Mouse (Mus musculus) lung, postnatal 14 days (tissue): ENCODE measurements around the gene Ppm1n.

ENCODE experiments used
- DNase-seq: peaks from one replicate; pipeline ENCODE4 v3.0.0; 2021

Ppm1n gene

DNA sequence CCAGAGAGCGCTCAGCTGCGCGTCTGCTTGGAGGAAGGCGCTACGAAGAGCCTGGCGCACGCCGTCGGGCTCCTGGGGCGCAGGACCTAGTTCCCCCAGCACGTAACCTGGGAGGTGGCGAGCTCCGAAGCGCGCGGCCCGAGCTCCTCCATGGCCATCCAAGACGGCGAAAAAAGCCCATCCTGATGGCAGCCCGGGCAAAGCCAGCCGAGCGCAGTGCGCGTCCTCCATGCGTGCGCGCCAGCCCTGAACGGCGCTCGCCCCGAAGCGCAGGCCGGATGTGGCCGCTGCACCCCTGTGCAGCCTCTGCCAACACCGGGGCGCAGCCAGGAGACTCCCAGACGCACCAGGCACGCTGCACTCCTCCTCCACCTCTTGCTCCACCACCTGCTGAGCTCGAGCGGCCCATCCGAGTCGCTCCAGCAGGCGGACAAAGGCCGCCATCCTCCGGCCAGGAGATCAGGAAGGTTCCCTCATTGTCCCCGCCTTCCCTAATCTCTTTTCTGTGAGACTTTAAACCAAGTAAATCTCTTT lies at the start of gene Ppm1n:
Gene Ppm1n, minus strand, starts transcription at position 484 of the 534 bp plus-strand sequence.
- DNase-seq: no peak

DNA sequence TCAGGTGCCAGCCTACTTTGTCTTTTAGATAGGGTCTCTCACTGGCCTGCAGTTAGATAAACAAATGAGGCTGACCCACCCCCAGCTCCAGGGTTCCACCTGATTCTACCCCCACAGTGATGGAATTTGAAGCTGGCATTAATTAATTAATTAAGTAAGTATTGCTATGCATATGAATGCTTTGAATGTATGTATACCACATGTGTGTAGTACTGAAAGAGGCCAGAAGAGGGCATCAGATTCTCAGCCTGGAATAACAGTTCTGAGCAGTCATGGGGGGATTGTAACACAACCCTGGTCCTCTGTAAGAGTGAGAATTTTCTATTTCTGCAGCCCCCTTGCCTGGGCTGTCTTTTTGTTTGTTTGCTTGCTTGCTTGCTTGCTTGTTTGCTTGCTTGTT lies 48.6 kb upstream of the Ppm1n start:
- no peak for DNase-seq

DNA sequence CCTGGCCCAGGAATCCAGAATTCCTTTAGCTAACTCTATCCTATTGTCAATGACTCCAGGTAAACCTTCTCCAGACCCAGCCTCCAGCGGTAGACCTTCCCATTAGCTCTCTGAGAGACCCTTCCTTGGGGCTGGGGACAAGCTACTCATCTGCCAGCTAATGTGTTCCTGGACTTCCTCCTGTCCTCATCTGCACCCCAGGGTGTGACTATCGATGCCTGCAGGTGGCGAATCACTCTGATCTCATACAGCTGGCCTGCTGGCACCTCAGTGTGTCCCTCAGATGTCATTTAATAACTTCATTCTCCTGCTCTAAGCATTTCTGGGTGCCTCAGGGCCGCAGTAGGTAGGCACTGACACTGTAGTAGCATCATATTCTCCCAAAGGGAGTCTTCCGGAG lies 47.9 kb upstream of the Ppm1n start:
- no peak for DNase-seq

DNA sequence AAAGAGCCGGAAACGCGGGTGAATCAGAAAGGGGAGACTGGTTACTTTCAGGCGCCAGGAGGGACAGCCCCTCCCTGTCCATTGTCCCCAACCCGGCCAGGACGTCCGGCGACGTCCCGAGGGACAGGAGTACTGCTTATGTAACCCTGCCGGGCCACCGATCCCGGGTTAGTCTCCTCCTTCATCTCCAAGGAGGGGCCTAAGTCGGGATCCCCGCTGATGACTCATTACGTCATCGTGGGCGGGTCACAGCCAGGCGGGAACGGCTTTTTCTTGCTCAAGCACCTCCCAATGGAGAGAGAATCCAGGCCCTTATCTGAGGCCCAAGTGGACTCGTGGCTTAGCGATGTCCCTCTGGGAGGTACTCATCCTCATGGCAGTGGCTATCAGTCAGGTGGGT lies 47.3 kb upstream of the Ppm1n start:
- DNase-seq: peak; percentile 96

DNA sequence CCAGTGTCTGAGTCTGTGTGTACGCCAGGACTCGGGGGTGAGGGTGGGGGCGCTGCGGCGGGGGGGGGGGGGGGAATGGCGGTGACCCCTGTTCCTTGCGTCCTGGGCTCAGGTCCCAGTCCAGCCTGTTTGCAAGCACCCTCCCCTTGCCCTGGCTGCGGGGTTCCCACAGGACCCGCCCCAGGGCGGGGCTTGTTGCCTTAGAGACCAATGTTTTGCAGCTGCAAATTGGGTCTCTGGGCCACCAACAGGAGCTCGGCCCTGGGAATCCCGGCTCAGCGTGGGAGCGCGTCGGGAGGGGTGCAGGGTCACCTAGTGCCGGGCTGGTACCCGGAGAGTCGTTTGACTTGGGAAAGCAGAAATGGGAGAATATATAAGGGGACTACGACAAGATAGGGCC lies 46.5 kb upstream of the Ppm1n start:
- DNase-seq: peak; percentile 94

DNA sequence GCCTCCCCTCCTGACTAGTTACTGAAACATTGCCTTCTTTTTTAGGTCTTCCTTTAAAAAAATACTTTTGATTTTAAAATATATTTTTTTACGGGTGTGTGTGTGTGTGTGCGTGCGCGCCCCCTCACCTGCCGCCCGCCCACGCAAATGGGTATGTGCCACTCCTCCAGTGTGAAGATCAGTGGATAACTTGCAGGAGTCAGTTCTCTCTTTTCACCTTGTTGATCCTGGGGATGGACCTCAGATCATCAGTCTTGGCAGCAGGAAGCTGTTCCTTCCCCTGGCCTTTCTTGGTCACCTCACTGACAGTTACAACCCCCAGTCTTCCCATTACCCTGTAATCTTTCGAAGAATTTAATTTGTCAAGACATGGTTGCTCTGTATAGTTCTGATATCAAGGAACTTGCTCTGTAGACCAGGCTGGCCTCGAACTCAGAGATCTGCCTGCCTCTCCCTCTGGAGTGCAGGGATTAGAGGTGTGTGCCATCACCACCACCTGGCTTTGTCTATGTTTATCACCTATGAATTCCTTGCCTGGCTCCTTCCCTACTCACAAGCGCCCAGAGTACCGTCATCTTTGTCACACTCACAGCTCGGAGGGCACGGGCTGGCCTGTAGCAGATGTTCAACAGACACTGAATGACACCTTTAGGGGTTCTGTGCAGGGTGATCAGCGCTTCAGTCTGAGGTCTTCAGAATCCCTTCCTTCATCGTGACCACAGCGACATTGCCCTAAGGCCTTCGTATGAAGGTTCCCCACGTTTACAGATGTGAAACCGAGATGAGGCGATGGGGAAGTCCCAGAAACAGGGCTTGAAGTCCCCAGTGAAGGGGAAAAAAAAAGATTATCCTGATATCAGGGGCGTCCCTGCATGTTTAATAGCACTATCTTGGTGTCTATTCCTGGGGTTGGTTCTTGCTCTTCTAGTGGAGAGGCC lies 45.7 kb upstream of the Ppm1n start:
- no peak for DNase-seq

DNA sequence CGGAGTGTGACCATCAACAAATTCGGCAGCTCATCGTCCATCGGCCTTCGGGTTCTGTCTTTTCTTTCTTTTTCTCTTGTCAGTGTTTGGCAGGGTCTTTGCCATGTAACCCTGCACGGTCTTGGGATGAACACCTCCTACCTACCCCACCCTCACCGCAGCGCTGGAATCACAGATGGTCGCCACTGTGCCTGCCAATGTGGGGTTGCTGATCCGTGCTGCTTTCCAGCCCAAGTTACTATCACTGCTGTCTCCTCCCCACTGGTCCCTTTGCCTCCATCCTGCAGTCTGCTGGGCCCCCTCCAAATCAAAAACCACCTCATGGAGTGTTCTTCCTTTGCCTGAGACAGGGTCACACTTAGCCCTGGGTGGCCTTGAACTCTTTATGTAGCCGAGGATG lies 44.4 kb upstream of the Ppm1n start:
- DNase-seq: no peak

DNA sequence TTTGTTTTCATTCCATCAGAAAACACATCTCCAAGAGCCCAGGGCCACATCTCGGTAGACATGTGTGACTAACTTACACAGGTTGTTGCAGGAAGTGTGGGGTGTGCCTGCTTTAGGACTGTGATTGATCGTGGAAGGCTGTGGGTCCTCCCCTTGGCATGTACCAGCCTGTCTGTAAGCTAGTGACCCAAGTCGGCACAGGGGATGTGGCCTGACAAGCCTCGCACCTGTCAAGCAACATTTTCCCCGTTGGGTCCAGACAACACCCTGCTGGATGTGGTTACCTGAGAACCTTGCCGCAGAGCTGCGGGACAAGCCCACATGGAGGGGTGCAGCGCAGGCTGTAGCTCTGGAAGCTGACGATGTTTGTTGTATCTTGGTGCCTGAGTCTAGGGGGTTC lies 42.6 kb upstream of the Ppm1n start:
- no peak for DNase-seq

DNA sequence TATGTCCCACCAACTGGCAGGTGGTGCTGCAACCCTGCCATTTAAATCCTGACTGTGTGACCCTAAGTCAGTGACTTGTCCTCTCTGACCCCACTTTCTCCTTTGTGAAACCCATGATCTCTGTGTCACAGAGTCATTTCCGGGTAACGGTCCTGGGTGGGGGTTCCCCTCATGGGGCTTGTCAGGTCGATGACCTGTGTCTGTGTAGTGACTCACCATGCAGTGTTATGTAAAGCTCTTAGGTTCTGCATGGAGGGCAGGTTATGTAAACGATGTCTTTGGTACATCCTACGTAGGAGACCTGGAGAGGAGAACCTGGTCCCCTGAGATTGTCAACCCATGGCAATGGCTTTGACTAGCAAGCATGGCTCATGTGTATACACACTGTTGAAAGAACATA lies 41.6 kb upstream of the Ppm1n start:
- no peak for DNase-seq

DNA sequence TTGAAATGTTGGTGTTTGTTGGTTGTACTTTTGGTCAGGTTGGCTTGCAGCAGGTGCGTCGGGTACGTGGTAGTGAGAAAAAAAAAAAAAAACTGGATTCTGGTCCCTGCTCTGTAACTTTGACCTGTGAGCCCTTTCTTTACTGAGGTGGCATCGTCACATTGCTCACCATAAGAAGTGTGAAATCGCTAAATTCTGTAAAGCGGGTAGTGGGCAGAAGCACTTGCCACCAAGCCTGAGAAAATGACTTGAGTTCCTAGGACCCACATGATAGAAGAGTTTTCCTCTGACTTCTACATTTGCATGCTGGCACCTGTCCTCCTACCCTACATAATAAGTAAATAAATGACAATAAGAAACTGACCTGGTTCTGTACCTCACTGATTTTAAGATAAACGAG lies 40.8 kb upstream of the Ppm1n start:
- no peak for DNase-seq

DNA sequence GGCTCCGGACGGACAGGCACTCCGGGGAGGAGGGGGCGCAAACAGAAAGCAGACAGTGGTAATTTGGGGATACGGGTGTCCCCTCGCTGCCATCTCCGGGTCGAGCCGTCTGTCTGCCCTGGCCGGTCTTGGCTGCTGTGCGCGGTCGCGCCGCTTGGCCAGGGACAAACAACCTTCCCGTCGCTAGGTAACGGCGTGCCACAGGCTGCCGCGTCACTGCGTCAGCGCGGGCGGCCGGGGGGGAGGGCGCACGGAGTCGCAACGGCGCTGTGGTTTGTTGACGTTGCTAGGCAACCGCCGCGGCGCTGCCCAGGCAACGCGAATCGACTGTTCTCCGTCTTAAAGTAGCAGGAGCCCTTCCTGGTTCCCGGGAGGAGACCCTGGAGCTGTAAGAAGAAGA lies 40.0 kb upstream of the Ppm1n start:
- DNase-seq: peak; percentile 98

DNA sequence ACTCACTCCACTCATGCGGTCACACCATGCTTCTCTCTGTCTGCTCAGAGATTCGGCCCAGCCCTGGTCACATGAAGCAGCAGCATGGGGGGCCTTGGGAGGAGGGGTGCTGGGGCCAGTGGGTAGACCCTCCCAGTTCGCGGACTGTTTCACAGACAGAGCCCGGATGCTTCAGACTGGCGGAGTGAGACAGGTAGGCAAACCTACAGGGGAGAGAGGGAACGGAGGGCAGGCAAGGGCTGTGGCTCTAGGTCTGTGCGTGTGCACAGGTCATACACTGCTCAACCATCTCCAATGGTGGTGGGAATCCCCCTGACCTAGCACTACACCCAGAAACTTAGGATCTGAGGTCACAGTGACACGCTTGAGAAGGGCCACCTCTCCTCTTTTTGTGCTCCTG lies 39.6 kb upstream of the Ppm1n start:
- no peak for DNase-seq

DNA sequence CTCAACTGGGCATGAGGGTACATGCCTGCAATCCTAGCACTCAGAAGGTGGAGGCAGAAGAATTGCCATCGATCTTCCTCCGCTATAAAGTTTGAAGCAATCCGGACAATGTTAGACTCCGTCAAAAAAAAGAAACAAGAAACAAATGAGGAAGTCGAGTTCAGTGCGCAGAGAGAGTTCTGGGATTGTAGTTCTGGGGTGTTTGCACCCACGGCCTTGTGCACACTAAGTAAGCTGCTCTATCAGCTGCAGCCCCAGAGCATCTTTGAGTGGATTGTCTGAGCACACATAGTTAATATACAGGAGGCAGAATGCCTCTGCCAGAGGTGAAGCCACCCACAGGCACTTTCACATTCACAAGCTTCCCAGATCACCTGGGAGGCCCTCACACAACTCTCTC lies 38.8 kb upstream of the Ppm1n start:
- no peak for DNase-seq

DNA sequence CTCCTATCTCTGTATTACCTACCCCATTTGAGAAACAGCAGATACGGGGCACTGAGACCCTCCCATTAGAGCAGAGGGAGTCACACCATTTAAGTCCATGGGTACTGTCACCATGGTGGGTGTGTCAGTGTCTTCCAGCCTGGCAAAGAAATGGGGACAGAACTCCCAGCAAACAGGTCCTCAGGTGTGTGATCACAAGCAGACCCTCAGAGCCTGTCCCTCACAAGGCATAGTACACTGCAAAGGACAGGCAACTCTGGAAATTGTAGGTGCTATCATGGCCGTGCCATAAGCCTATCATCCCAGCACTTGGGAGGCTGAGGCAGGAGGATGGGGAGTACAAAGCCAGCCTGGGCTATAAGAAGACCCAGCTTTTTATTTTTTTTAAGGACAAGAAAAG lies 38.3 kb upstream of the Ppm1n start:
- no peak for DNase-seq

DNA sequence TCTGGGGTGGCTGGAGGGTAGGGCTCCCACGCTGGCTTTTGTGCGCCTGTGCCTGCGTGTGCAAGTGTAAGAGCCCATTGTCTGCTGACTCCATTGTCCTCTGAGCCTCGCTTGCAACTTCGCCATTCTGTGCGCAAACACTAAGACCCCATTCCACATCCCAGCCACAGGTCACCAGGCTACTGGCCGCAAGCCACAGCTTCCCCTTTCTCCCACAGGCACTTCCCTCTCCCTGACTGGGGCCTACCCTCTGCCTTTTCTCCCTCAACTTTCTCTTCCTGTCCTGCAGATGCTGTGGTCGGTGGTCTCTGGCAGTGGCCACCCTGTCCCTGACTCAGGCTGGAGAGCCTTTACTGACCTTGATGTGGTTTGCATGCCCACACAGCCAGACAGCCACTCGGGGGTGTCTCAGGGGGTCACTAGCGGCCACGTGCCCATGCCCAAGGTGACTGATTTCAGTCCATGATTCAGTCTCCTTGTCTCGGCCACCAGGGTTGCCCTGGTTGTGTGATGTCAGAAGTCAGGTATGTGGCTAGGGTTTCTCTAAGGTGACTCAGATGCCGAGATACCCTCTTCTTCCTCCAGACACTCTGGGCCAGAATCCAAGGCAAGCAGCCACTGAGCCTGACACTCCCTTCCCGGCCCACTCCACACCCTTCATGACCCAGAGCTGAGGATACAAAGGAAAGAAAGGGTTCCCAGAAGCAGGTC lies 36.7 kb upstream of the Ppm1n start:
- DNase-seq: peak; percentile 49

DNA sequence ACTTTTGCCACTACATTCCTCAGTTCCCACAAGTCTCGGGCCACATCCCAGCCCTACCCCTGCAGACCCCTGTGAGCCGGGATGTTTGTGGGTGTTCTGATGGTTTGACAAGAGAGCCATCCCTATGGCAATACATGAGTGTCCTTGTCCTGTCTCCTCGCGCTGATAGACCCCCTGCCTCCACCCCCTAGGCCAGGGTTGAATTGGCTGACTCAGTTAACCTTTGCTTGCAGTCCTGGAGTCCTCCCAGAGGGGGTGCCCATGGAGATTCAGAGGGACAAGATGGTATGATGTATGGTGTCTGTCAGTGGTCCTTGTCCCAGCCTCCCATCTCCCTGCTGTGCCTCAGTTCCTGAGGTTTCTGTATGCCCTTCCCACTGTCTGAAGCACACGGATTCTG lies 34.2 kb upstream of the Ppm1n start:
- no peak for DNase-seq

DNA sequence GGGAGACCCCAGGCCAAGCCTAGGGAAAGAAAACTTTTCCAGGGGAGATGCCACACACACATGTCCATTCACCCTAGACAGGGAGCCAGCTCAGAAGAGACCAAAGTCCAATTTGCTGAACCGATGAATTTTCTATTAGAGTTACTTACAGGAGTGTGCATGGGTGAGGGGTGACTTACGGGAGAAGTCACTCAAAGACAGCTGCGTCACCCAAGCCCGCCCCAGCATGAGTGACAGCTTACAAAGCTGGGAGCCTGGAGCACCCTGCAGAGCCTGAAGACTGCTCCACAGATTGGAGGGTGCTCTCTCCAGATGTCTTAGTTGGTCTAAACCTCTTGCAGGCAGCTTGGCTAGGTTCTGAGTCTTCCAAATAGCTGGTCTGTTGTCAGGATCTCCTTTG lies 32.1 kb upstream of the Ppm1n start:
- no peak for DNase-seq

DNA sequence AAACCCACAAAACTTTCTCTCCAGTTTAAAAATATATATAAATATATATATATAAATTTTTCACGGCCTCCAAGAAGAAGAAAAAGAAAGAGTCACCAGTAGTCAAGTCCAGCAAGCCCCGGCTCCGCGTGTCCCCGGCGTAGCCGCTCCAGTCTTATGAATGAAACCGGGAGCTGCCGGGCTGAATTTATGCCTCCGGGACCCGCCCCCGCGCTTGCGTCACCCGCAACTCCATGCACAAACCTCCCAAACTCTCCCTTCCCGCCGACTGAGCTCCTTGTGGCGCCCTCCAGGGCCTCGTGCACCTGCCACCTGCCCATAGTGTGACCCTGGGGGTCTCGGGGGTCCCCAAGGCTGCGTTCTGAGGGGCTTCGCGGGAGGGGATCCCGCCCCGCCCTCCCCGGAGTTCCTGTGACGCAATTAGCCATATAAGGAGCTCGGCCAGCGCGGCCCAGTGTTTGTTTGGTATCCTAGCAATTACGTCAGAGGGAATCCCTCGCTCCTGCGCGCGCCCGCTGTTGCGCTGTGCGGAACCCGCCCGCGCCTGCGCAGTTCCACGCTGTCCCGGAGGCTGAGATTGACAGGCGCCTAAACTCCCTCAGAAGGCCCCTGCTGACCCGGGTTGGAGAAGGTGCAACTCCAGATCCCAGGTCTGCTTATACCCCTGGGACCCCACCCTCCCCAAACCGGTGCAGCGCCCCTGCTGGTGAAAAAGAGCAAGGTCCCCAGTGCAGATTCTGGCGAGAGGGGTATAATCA lies 30.2 kb upstream of the Ppm1n start, which contains the start of gene Fosb:
Gene Fosb, minus strand, starts transcription at position 168 of the 758 bp plus-strand sequence.
- peak; percentile 97 for DNase-seq

DNA sequence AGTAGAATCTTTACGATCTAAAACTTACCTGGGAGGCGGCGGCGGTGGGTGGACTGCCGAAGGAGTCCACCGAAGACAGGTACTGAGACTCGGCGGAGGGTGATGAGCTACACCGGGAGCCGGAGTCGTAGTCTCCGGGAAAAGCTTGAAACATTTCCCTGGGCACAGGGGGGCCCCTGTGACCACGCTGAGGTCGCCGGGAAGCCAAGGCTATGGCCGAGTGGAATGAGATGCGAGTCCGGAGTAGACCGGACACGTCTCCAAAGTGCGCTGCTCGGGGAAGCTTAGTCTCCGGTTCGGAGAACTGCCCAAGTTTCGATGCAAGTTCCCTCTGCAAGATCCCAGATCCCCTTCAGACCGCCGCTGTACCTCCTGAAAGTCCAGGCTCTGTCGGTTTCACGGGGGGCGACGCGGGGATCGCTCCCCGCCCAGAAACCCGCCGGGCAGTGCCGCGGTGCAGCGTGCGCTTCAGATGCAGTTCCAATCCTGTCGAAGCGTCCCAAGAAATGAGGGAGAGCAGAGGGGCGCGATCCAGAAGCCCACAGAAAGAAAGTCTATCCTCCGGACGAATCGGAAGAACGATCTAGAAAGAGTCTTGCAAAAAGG lies 29.5 kb upstream of the Ppm1n start:
- DNase-seq: no peak

DNA sequence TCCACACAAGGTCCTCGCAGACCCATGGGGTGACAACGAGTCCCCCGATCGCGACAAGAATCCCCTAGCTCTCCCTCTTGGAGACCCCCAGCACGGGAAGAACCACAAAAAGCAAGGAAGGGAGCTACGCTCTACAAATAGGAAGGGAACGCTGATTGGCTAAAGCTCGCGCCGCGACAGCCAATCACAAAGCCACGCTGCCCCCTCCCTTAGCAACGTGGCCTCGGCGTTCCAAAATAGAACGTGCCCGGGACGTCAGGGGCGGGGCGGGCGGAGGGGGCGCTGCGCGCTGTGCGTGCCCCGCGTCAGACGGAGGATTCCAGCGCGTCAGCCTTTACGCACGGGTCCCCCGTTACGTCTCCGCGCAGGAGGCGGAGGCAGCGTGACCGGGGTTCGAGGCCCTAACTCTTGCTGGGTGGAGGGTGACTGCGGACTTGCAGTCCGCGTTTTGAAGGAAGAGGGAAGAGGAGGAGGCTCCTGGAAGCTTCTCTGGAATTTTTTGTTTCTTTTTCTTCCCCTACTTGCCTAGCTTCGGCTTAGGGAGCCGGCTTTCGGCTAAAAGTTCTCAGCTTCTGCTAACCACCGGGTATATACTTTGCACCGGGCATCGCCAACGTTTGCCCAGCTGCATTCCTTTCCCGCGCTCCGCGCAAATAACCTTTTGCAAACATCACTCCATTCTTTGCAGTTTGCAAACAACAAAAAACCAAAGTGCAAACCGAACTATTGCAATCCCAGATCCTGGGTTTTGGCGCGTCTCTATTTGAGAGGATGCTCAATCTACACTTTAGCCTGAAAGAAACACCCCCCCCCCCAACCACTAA lies 28.8 kb upstream of the Ppm1n start:
- peak; percentile 96 for DNase-seq

DNA sequence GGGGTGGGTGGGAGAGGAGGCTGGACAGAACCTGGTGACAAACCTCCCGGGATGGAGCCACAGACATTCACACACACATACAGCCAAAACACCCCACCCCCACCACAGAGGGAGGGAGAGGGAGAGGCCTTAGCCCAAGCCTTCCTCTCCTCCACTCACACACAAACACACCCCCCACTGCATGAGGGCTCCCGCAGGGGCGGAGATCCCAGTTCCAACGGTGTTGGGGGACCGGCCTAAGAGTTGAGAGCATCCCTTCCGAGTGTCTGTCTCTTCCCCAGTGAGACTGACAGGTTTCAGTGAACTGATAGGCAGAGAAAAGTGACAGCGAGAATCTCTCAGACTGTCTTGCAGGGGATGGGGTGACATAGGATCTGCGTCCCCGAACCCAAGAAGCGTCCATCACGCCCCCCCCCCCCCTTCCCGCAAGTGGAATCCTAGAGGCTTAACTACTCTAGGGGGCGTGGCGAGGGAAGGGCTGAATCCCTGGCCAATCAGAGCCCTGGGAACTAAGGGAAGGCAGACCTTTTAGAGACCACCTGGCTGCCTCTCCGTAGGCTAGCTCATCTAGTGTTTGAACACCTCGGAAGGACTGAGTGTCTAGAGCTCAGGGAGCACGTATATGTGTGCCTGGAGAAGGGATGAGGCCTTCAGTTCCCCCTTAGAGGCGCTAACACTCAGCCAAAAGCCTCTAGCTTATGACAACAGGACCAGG lies 28.0 kb upstream of the Ppm1n start:
- peak; percentile 82 for DNase-seq
